Mouse (Mus musculus) brain, embryonic 14.5 days (tissue): ENCODE results near the gene Pbxip1. TPM values are rescaled to one million over a fixed set of nuclear protein-coding genes. Genes with fewer than 3 reads are reported as not detected.

ENCODE experiments used
- DNase-seq: peaks from one replicate; pipeline ENCODE4 v3.0.0-alpha.2; 2011; ENCODE audit warnings: low read depth
- CTCF ChIP-seq: fragments of 200-500 bp; IDR thresholded peaks from 2 replicates; pipeline ENCODE4 v1.5.1; 2012; ENCODE audit warnings: inconsistent platforms, mild to moderate bottlenecking, moderate library complexity, borderline replicate concordance; ENCODE audit not compliant: insufficient read depth, insufficient read length; ENCODE audit errors: extremely low read depth
- POLR2A ChIP-seq: fragments of 200-500 bp; IDR thresholded peaks from 2 replicates; pipeline ENCODE4 v1.6.1; 2012; ENCODE audit warnings: mild to moderate bottlenecking, inconsistent platforms, borderline replicate concordance; ENCODE audit not compliant: poor library complexity, insufficient read depth, insufficient read length, severe bottlenecking; ENCODE audit errors: extremely low read depth
- polyA plus RNA-seq: library from polyadenylated mRNA; depleted of rRNA; stranded (reverse); fragments of >200 nt; gene quantifications from 2 replicates; pipeline ENCODE4 v1.2.3, GENCODE M21; 2012

The Pbxip1 gene
- polyA plus RNA-seq, 1 experiment = 13.6 TPM

DNA sequence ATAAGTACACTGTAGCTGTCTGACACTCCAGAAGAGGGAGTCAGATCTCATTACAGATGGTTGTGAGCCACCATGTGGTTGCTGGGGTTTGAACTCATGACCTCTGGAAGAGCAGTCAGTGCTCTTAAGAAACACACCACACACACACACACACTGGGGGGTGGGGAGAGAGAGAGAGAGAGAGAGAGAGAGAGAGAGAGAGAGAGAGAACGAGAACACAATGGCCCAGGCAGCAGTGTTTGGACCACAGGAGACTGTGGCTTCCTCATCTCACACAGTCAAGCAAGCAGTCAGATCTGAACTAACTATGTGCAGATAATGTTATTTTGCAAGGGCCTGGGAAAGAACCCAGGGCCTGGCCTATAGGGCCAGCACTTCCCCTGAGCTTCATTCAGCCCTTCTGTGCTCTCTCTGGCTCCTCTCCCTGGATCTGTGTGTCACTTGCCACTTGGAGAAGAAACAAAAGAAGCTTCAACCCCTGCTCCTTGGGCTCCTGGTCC lies 19.3 kb downstream of the Pbxip1 start:
- TF ChIP-seq POLR2A (no peak), CTCF (no peak)
- DNase-seq = no peak

- TF ChIP-seq POLR2A (no peak), CTCF (peak; percentile 77)
- DNase-seq = peak; percentile 81
Observed at GRCm38 (mm10) chr3:89456726-89457665, 20.5 kb downstream of the Pbxip1 start.

- no peak for DNase-seq
- TF ChIP-seq CTCF (no peak), POLR2A (no peak)
Observed at GRCm38 (mm10) chr3:89458372-89458964, 22.0 kb downstream of the Pbxip1 start.

DNA sequence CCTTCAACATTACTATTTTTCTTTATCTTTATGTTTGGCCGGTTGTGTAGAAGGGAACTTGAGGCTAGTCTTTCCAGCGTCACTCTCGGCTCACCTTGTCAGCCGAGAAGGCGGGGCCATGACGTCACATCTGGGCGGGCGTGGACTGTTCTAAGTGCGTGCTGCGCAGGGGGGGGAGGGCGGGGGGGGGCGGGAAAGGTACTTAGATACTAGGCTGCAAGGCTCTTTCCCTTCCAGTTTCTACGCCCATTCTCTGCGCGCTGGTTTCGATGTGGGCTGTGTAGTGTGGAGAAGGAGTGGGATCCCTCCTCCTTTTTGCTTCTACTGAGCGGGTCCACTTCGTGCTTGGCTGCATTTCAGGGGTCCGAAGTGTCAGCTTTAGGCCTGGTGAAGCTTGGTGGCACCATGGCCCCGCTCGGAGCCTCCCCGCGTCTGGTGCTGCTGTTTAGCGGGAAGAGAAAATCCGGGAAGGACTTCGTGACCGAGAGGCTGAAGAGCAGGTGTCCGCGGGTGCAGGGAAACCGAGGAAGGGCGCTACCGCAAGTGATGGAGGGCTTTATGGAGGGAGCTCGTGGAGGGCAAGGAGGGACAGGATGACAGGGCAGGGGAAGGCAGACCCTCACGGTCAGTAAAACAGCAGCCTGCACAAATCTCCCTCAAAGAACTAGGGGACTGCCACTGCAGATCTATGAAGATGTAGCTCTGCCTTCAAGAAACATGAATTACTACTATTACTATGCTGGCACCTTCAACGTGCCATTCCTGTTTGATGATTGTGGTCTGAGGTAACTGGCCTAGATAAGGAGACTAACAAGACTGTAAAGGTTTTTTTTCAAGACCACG lies 22.7 kb downstream of the Pbxip1 start:
- peak; percentile 96 for DNase-seq
- TF ChIP-seq CTCF = no peak
- TF ChIP-seq POLR2A = no peak

- no peak for TF ChIP-seq POLR2A
- no peak for TF ChIP-seq CTCF
- no peak for DNase-seq
Observed at GRCm38 (mm10) chr3:89468268-89468667, 31.8 kb downstream of the Pbxip1 start.

- DNase-seq = no peak
- TF ChIP-seq POLR2A (no peak), CTCF (no peak)
Observed at GRCm38 (mm10) chr3:89472280-89472679, 35.8 kb downstream of the Pbxip1 start.

DNA sequence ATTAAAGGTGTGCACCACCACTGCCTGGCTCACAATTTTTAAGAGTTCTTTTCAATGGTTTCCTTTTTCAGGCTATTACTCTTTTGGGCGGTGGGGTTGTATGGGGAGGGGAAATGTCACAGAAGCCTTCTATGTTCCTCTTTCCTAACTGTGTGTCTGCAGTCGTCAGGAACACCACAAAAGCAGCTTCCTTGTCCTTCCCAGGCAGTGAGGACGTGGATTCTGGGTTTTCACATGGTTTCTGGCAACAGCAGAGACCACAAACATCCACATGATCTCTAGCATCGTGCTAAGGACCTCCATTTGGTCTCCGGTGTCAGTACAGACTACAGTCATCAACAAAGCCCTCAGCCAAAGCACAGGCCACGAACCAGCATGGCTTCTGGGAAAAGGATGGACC lies 37.3 kb downstream of the Pbxip1 start:
- TF ChIP-seq CTCF = no peak
- TF ChIP-seq POLR2A = no peak
- no peak for DNase-seq

DNA sequence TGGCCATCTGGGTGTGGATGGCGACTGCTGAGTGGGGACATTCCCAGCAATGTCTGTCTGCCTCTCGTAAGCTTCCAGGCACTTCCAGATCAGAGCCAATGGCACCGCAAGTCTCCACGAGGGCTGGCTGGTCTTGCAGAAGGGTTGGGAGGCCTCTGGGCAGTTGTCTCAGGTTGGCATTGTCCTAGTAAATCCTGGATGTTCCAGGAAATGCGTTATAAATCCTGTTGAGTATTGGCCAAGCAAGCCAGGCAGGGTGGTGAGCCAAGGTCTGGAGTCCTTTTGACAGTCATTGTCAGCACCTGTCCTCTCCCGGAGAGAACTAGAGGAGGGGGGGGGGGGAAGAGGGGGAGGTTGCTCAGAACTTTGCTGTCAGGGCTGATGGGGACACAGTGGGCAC lies 42.5 kb downstream of the Pbxip1 start:
- TF ChIP-seq POLR2A (no peak), CTCF (no peak)
- DNase-seq = no peak

DNA sequence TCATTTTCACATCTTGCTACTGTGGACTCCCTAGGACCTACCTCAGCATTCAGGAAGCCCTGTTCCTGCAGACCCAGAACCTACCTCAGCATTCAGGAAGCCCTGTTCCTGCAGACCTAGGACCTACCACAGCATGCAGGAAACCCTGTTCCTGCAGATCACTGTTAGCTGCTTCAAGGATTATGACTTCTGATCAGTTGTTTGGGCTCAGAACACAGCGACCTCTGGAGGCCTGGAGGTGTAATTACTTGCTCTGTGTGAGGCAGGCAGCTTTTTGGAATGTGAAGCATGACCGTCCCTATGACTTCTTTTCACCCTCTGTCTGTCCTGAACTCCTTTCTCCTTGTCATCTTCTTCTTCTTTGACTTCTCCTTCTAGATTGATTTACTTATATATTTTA lies 45.0 kb downstream of the Pbxip1 start:
- TF ChIP-seq POLR2A (no peak), CTCF (peak; percentile 51; the same call in 1 of the 2 replicates)

DNA sequence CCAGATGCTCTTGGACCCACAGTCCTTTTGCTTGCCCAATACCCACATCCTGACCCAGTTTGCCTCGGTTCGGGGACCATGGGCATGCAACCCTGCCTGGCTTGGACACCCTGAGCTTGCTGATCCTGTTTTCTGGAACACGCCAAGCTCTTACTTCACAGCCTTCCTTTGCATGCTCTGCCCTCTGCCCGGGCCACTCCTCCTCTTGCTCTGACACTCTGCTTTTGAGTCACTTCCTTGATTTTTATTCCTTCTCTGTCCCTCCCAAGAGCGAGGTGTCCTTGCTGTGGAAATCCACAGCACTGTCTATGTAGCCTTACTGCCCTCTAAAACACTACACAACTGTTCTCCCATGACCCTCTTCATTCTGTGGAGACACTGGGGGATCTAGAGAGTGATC lies 45.7 kb downstream of the Pbxip1 start:
- DNase-seq = no peak
- TF ChIP-seq POLR2A (no peak), CTCF (no peak)

More for the DNA sequence above, 45.0 kb downstream of the Pbxip1 start:
- no peak for DNase-seq

DNA sequence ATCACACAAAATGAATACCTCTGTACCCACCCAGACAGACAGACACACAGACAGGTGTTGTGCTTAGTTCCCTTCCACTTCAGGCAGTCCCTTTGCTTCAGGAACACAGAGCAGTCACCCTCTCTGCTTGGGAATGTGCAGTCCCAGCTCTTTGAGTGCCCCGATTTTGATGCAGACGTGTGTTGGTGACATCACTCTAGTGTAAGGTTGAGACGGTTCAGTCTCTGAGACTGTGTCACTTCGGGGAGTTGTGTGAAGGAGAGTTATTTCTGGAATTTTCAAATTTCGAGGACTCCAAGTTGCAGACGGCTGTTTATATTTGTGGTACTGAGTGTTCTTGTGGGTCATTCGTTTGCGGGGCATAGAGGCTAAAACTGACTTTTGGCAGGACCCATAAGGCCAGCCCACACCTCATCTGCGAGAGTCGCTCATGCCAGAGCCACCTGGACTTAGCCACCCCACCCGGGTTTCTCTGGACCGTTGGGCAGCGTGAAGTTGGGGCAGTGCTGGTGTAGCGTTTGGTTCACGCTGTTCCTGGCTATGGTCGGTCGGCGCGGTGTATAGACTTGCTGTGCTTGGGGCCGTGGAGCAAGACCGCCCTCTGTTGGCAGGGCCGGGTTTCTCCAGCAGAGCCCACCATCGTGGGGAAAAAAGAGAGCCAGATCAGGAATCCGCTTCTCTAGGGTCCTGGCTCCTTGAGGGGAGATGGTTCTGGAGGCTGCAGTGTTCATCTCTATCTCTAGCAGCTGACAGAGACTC lies 48.4 kb downstream of the Pbxip1 start:
- peak; percentile 75 for DNase-seq
- TF ChIP-seq CTCF (peak; percentile 94), POLR2A (no peak)

- no peak for DNase-seq
- TF ChIP-seq CTCF (no peak), POLR2A (no peak)
Observed at GRCm38 (mm10) chr3:89486111-89486510, 49.6 kb downstream of the Pbxip1 start.

DNA sequence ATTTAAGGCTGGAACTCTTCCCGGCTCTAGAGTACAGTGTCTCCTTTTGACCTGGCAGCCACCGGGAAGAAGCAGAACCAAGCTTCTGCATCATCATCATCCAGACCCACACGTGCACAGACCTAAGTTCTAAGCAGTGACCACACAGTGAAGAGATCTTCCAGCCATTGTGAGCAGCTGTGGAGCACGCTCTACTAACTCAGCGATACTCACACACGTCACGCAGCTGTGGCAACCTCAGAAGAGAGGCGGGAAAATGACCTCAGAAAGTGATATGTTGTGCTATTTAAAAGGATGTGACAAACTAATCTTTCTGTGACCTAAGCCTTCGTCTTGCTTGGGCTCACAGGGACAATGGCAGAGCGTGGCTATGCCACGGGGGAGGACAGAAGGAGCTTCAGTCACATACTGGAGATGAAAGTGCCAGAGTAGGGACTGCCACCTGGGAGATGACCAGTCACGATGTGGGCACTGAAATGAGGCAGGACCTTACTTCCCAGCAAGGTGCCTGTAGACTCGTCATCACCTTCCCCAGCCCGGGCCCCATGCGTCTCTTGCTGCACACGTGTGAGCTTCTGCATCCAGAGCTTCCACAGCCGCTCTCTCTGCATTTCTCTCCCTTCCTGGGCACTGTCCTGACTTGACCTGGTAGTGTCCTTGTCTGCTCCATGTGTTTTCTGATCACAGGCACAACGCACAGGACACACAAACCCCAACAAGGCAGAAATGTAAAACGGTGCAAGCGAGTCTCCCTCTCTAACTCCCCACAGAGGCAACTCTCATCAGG lies 50.6 kb downstream of the Pbxip1 start:
- TF ChIP-seq CTCF (no peak), POLR2A (no peak)

More for the DNA sequence above, 50.6 kb downstream of the Pbxip1 start:
- no peak for DNase-seq
